In the genomic region with DNA sequence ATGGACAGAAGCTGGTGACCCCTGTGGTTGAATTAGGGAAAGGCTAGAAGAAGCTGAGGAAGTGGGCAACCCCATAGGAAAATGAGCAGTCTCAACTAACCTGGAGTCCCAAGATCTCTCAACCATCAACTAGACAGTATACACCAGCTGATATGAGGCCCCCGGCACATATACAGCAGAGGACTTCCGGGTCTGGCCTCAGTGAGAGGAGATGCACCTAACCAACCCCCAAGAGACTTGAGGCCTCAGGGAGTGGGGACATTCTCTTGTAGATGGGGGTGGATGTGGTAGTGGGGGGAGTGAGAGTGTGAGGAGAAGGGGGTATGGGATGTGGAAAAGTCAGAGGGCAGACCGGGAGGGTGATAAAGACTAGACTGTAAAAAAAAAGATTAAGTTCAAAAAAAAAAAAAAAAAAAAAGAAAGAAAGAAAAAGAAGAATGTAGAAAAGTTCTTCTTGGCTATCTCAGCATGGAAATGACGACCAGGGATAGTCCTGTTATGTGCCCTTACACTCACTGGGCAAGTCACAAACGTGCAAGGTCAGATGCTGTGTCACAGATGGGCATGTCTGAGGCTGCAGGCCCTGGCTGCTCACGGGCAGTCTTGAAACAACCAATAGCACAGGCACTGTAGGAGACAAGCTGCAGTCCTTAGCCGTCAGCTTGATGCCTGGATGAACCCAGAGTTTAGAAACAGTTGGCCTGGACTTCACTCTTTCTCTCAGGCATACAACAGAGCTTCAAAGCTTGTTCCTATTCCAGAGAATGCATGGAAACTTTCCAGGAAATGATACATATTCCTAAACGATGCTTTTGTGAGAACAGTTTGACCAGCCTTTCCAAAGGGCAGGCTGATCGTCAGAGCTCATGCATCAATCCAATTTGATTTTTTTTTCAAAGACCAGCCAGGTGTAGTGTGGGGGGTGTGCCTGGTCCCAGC, we compare ENCODE assay signal across 15 mouse cellular contexts.
"Had no signal": no experiment of that assay in that cellular context is flagged by ENCODE, and none has a peak within 500 bp of the region (broad histone marks: within the 10 kb centered on the region; RNA-seq: fewer than 3 reads in every experiment).

No protein-coding gene starts in this region.

- H3K4me3 ChIP-seq: layer of hippocampus, adult 2 months; liver, embryonic 12.5 days; midbrain, embryonic 12.5 days; neural tube, embryonic 13.5 days had no signal

- H3K4me2 ChIP-seq: liver, embryonic 12.5 days; midbrain, embryonic 12.5 days; neural tube, embryonic 13.5 days had no signal

- H3K27me3 ChIP-seq: liver, embryonic 12.5 days; midbrain, embryonic 12.5 days; neural tube, embryonic 13.5 days had no signal

- H3K9ac ChIP-seq: liver, embryonic 12.5 days; midbrain, embryonic 12.5 days; neural tube, embryonic 13.5 days had no signal

- ATAC-seq: intestine, postnatal 0 days; liver, embryonic 12.5 days; midbrain, embryonic 16.5 days had no signal

- H3K27ac ChIP-seq: kidney, postnatal 0 days; layer of hippocampus, adult 2 months; liver, embryonic 12.5 days; midbrain, embryonic 12.5 days; neural tube, embryonic 13.5 days had no signal

- H3K9me3 ChIP-seq: liver, embryonic 12.5 days; midbrain, embryonic 12.5 days; neural tube, embryonic 13.5 days had no signal

- DNase-seq: kidney, adult 9 months; kidney, postnatal 4 days; left cerebral cortex, postnatal 4 days; retina, postnatal 1 day; right cerebral cortex, postnatal 4 days; spleen, adult 18-20 months; thymus, adult 18-20 months; thymus, postnatal 14 days had no signal

- H3K36me3 ChIP-seq: liver, embryonic 12.5 days; midbrain, embryonic 12.5 days; neural tube, embryonic 13.5 days had no signal

- H3K4me1 ChIP-seq: liver, embryonic 12.5 days; midbrain, embryonic 12.5 days; neural tube, embryonic 13.5 days had no signal
